Mouse (Mus musculus): ENCODE data around the gene Bmp5. TPM values are rescaled to one million over a fixed set of nuclear protein-coding genes. Genes with fewer than 3 reads are reported as not detected.

The Bmp5 gene
- total and polyA plus RNA-seq, 3 experiments: not detected

DNA sequence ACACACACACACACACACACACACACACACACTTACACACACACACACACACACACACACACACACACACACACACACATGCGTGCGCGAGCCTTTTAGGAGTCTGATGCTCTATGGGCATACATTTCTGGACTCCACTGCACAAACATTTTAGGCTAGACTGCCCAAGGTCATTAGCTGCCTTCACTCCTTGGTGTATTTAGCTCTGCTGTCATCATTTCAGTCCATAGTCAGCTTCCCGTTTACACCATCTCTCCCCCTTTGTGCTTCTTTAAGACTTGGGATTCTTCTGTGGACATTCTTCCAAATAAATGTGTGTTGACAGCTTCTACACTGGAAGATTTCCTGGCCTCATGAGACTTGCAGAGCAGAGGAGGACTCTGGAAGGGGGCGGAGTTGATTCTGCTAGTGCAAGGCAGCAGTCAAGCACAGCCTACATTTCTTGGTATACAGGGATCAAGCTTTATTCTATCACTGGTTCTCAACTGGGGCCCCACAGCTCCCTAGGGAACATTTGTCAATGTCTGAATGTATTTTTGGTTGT lies 58.1 kb downstream of the Bmp5 start:
- Histone ChIP-seq H3K9me3 (replicated peaks; ENCODE audit: low read length) (no peaks in the 10 kb centered on the region), H3K79me2 (replicated peaks; ENCODE audit: control insufficient read depth, extremely low read depth, insufficient read depth, poor library complexity, severe bottlenecking) (no peaks in the 10 kb centered on the region), H3K4me2 (ENCODE audit: insufficient read depth, low read depth, poor library complexity, severe bottlenecking) (no peak overlapping the region), H3K4me3 (replicated peaks in 1 of 3; ENCODE audit: low read depth in 2 of 3, low read length in 2 of 3, poor library complexity in 1 of 3) (no peak overlapping the region), H3K27me3 (replicated peaks) (no peaks in the 10 kb centered on the region), H3K27ac (ENCODE audit: insufficient read depth, low read depth) (no peak overlapping the region), H3K9ac (ENCODE audit: insufficient read depth, low read depth) (no peak overlapping the region), H3K36me3 (replicated peaks in 1 of 2; ENCODE audit: control insufficient read depth in 1 of 2, insufficient read depth in 1 of 2, low read length in 1 of 2) (no peaks in the 10 kb centered on the region), H3K4me1 (ENCODE audit: control insufficient read depth in 1 of 2, insufficient read depth in 2 of 2) (0 out of 4 replicates have a peak, but pooled peaks cover 0 to 2% of the 10 kb centered on the region in 2 experiments)
- DNase-seq (ENCODE audit: extremely low read depth): no peak
- in situ Hi-C loops (cut with MboI; ENCODE audit: low pct_ligation_motif_present, low pct_unique_long_range_greater_than_20kb, low sequenced_read_pairs): no loop called here
- dilution Hi-C loops (cut with MboI; ENCODE audit: extremely low pct_ligation_motif_present, extremely low pct_unique_long_range_greater_than_20kb, low sequenced_read_pairs): no loop called here
- TF ChIP-seq NELFE (IDR thresholded peaks at IDR 0.05; ENCODE audit: low read depth, low read length) (no peak), NRF1 (IDR thresholded peaks at IDR 0.05; ENCODE audit: low read depth, low read length) (no peak), ELF1 (IDR thresholded peaks at IDR 0.05; ENCODE audit: low read depth, low read length) (no peak), BHLHE40 (IDR thresholded peaks at IDR 0.05; ENCODE audit: low read depth, low read length) (no peak), SIN3A (IDR thresholded peaks at IDR 0.05; ENCODE audit: low read length) (no peak), HCFC1 (IDR thresholded peaks at IDR 0.05; ENCODE audit: low read depth, low read length) (no peak), POLR2A (IDR thresholded peaks at IDR 0.05; ENCODE audit: low read depth, low read length) (no peak), KAT2A (IDR thresholded peaks at IDR 0.05; ENCODE audit: insufficient replicate concordance, low read length) (no peak), E2F4 (IDR thresholded peaks at IDR 0.05; ENCODE audit: insufficient replicate concordance, low read depth, low read length) (no peak), TBP (conservative IDR thresholded peaks at IDR 0.05; ENCODE audit: low read depth, low read length) (no peak), ZMIZ1 (IDR thresholded peaks at IDR 0.05; ENCODE audit: low read depth, low read length) (no peak), ZC3H11A (IDR thresholded peaks at IDR 0.05; ENCODE audit: low read depth, low read length) (no peak), MAFK (IDR thresholded peaks at IDR 0.05; ENCODE audit: insufficient replicate concordance, low read length) (no peak), ZKSCAN1 (IDR thresholded peaks at IDR 0.05; ENCODE audit: borderline replicate concordance, low read depth, low read length) (no peak), ZNF384 (IDR thresholded peaks at IDR 0.05; ENCODE audit: low read depth, low read length) (no peak), PAX5 (IDR thresholded peaks at IDR 0.05; ENCODE audit: low read length) (no peak), MAX (IDR thresholded peaks at IDR 0.05; ENCODE audit: low read length) (no peak), MEF2A (IDR thresholded peaks at IDR 0.05; ENCODE audit: borderline replicate concordance, low read depth, low read length) (no peak)

DNA sequence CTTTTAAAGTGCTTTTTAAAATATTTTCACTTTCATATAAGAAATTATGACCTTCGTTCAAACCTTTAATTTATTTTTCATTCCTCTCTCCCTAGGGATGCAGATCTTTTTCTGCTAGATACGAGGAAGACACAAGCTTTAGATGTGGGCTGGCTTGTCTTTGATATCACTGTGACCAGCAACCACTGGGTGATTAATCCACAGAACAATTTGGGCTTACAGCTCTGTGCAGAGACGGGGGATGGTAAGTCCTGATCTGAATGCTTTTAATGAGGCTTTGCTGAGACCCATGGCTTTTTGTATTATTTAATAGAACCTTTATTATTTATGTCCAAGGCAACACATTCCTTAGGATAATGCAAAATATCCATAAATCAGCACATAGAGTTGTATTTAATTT lies 64.3 kb downstream of the Bmp5 start:
- dilution Hi-C loops (cut with MboI; ENCODE audit: extremely low pct_ligation_motif_present, extremely low pct_unique_long_range_greater_than_20kb, low sequenced_read_pairs) (no loop called here), in situ Hi-C loops (cut with MboI; ENCODE audit: low pct_ligation_motif_present, low pct_unique_long_range_greater_than_20kb, low sequenced_read_pairs) (no loop called here)
- H3K27ac ChIP-seq (ENCODE audit: insufficient read depth, low read depth): no peak overlapping the region
- no peaks in the 10 kb centered on the region for H3K79me2 ChIP-seq (replicated peaks; ENCODE audit: control insufficient read depth, extremely low read depth, insufficient read depth, poor library complexity, severe bottlenecking)
- H3K36me3 ChIP-seq (replicated peaks in 1 of 2; ENCODE audit: control insufficient read depth in 1 of 2, insufficient read depth in 1 of 2, low read length in 1 of 2): no peaks in the 10 kb centered on the region
- no peaks in the 10 kb centered on the region for H3K9me3 ChIP-seq (replicated peaks; ENCODE audit: low read length)
- H3K9ac ChIP-seq (ENCODE audit: insufficient read depth, low read depth): peak overlapping the region; percentile 33; the same call in 1 of the 2 replicates
- H3K27me3 ChIP-seq (replicated peaks): no peaks in the 10 kb centered on the region
- TF ChIP-seq POLR2AphosphoS2 (IDR thresholded peaks at IDR 0.05; ENCODE audit: low read depth, low read length) (no peak), MAZ (IDR thresholded peaks at IDR 0.05; ENCODE audit: low read depth, low read length) (no peak), BHLHE40 (IDR thresholded peaks at IDR 0.05; ENCODE audit: low read depth, low read length) (no peak), CHD2 (IDR thresholded peaks at IDR 0.05; ENCODE audit: low read length) (no peak), ZNF384 (IDR thresholded peaks at IDR 0.05; ENCODE audit: low read depth, low read length) (no peak), USF1 (IDR thresholded peaks at IDR 0.05; ENCODE audit: low read depth, low read length) (no peak), IRF4 (IDR thresholded peaks at IDR 0.05; ENCODE audit: low read depth, low read length) (no peak), KAT2A (IDR thresholded peaks at IDR 0.05; ENCODE audit: insufficient replicate concordance, low read length) (no peak), PAX5 (IDR thresholded peaks at IDR 0.05; ENCODE audit: low read length) (no peak), SMC3 (IDR thresholded peaks at IDR 0.05; ENCODE audit: low read depth, low read length) (no peak), MAX (IDR thresholded peaks at IDR 0.05; ENCODE audit: low read length) (no peak)
- DNase-seq (ENCODE audit: extremely low read depth): no peak
- H3K4me3 ChIP-seq (replicated peaks in 1 of 3; ENCODE audit: low read depth in 2 of 3, low read length in 2 of 3, poor library complexity in 1 of 3): no peak overlapping the region
- 0 out of 4 replicates have a peak, but pooled peaks cover 0 to 2% of the 10 kb centered on the region in 2 experiments for H3K4me1 ChIP-seq (ENCODE audit: control insufficient read depth in 1 of 2, insufficient read depth in 2 of 2)
- peak overlapping the region; percentile 91 for H3K4me2 ChIP-seq (ENCODE audit: insufficient read depth, low read depth, poor library complexity, severe bottlenecking)

Data from CH12.LX (cell line).